Mouse (Mus musculus): Measurements from ENCODE around the gene Tmem38b.

GRCm38 (mm10) chr4:53864098-53864820, 38.4 kb downstream of the Tmem38b start:
- no peak for TF ChIP-seq CTCF (IDR thresholded peaks at IDR 0.05; ENCODE audit: borderline replicate concordance, control insufficient read depth, extremely low read depth, insufficient read depth, low read length, poor library complexity)
- TF ChIP-seq POLR2A (IDR thresholded peaks at IDR 0.05; ENCODE audit: control insufficient read depth, extremely low read depth, insufficient read depth, low read length, poor library complexity): no peak

All from thymus, adult 2 months (tissue).